Mouse (Mus musculus) frontal cortex, adult (tissue): ENCODE measurements around the gene Tecpr1.

Experiments used
- ATAC-seq: cut with Nextera tagmentation; 2 replicates; pipeline ENCODE4 v1.9.2; 2017; ENCODE audit warnings: mild to moderate bottlenecking, moderate library complexity, mixed read lengths; ENCODE audit not compliant: low TSS enrichment

Gene Tecpr1

DNA sequence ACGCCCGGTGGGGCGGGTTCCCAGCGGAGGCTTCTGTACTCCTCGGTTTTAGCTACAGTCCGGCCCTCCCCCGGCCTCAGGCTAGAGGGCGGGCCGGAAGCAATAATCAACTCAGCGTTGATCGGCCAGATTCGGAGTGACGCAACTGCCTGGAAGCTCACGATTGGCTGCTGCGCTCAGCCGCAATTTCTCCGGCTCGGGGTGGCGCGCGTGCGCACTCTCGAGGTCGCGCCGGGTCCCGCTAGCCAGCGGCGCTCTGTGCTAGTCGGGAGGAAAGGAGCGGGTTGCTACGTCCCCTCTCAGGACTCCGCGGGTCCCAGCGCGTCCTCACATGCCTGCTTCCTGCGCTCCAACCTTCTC lies at the start of gene Tecpr1:
Gene Tecpr1 (minus strand): TSS at position 113 of the 360 bp plus-strand sequence.
- peak; percentile 96 for ATAC-seq

DNA sequence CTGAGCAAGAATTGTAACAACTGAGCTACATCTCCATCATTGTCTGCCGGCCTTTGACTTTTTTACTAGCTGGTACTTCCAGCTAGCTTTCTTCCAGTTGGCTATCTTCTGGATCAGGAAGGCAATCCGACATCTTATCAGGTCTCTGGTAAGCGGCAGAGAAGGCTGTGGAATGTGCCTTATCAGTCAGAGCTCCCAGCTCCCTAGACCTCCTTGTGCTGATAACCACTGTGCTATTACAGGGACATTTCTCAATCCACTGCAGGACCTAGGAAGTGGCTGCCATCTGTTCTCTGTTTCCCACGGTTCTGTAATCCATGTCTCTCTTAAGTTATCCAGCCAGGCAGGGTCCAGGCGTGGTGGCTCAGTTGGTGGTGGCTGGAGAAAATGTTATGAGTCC lies 48.4 kb upstream of the Tecpr1 start:
- ATAC-seq, result no peak

DNA sequence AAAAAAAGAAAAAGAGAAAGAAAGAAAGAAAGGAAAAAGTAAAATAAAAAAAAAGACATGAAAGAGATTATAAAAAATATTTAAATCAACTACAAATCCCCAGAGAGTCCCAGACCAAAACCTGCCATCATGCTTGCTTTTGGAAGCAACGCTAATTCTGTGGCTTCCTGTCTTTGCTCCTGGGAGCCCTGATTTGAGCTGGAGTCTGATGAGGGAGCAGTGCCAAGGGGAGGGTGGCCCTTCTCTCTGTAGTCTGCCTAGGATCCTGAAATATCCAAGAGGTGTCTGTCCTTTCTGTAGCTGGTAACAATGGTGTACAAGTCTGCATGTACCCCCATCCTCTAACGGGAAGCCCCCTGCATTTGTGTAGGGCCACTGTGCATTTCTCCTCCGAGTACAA lies 47.7 kb upstream of the Tecpr1 start:
- no peak for ATAC-seq

DNA sequence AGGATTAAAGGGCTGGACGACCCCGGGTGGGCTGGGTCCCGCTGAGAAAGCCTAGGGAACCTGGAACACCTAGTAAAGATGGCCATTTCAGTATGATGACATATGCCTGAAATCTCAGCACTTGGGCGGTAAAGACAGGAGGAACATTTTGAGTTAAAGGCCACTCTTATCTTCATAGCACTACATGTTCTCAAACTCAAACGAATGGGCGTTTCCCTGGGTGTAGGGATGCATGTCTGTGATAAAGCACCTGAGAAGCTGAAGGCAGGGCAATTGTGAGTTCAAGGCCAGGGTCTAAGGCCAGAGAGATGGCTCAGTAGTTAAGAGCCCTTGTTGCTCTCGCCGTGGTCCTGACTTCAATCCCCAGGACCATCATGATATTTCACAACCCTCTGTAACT lies 47.0 kb upstream of the Tecpr1 start:
- ATAC-seq, result no peak

DNA sequence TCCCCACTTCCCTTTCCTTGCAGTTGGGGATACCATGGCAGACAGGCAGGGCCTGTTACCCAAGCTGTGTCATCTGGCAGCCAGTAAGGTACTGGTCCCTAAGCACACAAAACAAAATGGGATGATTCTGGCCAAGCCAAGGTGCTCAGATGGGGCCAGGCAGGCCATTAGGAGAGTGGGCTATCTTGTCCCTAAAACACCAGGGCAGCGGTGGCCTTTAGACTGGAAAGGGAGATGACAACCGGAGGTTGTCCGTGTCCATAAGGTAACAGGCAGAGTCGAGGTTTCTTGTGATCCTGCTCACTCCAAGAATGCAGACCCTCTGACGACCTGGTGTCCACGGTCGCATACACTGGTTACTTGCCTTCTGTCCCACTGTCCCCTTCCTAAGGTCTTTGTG lies 46.5 kb upstream of the Tecpr1 start:
- ATAC-seq, result no peak

DNA sequence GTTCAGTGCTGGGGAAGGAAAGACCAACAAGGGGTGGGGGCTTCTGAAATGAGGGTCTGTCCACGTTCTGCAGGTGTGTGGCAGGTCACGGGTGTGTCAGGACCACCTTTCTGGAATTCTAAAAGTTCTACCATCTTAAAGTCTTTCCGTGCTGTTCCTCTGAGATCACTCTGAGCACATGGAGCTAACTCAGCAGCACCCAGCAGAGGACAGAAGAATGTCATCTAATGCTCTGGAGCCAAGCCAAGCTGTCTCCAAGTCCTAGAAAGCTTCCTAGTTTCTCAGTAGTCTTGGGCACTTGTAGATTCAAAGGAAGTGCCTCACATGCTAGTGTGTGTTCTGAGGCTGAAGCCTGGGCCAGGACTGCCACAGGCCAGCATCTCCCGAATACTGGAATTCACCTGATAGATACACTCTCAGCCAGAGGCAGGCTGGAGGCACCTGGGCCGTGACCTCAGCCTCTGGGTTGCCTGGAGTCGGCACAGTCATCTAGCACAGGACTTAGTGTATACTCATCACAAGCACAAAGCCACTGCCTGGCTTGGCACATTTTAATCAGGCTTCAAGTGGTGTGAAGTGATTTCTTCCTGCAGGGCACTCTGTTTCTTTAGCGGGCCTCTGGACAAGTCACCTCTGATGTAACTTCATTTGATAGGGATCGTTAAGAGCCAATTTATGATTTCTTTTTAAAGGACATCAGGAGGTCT lies 44.3 kb upstream of the Tecpr1 start:
- no peak for ATAC-seq

DNA sequence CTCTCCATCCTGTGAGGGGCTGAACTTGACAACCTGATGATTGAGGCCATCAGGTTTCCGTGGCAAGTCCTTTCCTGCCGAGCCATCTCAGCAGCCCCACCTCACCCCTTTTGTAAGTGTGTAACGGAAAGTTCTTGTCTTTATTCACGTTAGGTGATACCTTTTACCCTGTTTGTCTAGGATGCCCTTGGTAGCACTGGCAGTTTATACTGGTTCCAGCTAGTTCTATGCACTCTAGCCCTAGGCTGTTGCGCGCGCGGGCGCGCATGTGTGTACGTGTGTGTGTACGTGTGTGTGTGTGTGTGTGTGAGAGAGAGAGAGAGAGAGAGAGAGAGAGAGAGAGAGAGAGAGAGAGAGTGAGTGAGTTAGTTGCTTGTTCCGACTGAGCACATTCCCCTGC lies 40.1 kb upstream of the Tecpr1 start:
- no peak for ATAC-seq

DNA sequence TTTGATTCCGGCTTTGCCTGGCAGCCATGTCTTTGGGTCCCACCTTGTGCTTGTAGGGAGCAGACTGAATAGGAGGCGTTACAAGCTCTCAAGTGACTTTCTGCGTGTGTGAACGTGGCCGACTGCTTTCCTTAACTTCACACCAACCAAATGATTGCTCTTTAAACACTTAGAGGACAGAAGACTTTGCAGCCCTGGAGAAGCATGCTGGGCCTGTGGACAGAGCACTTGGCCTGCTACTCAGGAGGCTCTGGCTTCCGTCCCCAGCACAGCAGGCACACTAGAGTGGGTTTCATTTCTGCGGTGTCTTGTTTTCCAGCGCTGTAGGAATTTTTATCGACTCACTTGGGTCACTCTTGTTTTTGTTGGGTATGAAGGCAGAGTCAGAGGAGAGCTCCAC lies 39.7 kb upstream of the Tecpr1 start:
- ATAC-seq, result no peak

DNA sequence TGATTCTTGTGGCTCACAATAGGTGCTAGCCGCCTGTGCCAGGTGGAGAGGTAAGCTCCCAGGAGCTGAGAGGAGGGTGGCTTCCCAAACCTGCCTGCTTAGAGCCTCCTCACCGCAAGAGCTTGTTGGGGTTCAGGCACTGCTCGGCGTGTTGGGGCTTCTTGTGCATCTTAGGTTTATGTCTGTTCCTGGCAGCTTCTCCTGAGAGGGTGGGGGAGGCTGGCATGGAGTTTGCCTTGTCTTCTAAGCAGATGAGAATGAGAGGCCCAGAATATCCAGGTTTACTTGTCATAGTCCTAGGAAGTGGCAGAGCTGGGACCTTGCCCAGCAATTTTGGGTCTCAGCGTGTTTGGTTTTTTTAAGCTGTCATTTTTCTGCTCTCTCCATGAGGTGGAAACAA lies 38.4 kb upstream of the Tecpr1 start:
- peak; percentile 79 for ATAC-seq

DNA sequence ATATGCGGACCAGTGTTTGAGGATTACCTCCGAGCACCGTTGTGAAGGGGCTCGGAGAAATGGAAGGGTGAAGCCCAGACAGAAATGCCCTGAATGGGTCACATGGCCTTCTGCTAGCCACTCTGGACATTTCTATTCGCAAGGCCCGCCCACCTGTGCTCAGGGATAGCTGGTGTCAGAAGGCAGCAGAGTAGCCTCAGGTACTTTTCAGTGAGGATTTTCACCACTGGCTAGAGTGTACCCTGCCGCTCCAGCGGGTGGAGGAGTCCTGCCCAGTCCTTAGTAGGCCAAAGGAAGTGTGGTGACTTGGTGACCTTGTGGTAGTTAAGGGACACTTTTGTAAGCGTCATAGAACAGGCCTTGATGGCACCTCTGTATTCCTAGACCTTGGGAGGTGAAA lies 37.9 kb upstream of the Tecpr1 start:
- no peak for ATAC-seq

DNA sequence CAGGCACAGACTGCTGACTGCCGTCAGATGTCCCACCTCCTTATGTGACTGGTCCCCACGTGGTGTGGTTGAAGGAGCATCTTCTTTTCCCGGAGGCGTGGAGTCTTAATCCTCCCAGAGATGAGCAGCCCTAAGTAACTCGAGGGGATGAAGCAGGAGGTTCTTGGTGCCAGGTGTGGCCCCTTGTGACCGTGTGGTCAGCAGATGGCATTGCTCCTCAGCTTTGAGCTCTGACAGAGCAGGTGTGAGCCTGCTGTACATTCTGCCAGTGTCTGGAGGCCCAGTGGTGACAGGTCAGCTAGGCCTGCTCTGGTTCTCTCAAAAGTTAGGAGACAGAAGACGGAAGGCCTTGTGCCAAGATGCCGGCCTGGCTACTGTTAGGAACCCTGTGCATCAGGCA lies 37.0 kb upstream of the Tecpr1 start:
- ATAC-seq, result no peak

DNA sequence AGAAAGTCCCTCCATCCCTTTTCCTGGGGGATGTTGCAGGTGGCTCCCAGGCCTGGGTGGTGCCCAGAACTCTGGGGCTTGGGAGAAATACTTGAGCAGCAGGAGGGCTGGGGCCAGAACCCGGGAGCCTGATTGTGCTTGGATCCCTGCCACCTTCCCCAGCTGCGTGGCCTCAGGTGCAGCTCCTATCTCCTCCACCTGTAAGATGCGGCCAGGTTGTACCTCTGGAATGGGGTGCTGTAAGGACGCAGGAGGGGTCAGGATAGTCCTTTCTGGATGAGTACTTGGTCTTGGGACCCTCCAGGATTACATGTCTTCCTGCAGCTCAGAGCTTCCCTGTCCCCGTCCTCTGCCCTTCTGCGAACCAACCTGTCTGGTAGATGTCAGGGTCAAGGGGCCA lies 35.8 kb upstream of the Tecpr1 start:
- no peak for ATAC-seq

DNA sequence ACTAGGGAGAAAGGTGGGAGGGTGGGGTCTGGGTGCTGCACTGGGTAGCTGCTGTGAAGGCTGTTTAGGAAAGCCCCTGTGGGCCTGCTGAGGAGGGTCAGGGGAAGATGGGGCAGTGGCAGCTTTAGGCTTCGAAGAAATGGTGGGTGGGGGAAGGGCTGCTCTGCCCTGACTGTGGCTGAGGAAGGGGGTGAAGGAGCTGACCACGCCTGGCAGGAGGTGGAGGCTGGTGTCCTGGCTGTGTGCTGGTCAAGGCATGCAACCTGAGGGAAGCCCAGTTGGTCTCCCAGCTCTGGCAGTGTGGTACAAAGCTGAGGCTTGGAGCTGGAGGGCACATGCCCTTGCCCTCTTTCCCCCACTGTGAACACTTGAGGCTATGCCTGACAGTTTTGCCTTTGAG lies 35.3 kb upstream of the Tecpr1 start:
- no peak for ATAC-seq

DNA sequence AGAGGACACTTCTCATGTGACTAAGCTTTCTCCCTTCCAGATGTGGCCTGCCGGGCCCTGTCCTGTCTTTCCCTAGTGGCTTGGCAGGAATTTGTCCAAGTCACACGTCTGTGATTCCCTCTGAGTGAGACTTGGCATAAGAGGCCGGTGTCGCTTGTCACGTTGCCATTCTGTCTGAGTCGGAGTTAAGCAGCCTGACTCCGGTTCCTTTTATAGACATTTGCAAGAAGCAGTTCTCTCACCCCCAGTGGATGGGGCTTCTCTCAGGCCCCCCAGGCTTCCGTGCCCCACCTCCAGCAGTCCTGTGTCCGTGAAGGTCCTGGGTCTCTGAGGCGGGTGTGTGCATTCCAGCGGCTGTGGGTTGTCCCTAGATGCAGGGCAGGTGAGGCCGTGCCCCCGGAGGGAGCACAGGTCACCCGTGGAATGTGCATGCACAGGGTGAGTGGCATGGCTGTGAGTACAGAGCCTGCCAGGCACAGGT lies 34.8 kb upstream of the Tecpr1 start:
- ATAC-seq, result no peak

DNA sequence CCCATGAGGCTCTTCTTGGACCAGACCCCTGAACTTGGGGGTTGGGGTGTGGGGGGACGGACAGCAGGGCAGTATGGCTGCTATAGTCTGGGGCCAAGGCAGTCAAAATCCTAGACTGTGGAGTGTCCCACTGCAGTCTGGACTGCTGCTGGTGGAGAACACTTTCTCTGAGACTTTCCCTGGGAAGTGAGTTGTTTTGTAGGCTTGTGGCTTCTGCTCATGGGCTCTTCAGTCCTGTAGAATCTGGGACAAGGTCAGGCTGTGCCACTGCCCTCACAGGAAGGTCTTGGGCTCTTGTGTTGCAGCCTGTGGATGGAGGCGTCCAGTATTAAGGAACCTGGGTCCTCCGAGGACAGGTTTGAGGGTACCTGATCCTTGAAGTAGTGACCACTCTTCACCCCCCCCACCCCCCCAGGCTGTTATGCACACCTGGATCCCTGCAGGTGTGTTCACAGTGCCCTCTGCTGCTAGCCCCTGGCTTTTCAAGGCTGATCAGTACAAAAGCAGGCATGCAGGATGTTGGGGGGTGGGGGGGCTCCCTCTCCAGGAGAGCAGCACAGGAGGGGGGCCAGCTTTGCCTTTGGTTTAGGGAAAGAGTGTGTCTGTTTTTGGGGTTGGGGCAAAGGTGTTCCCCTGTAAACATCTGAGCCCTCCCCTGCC lies 34.2 kb upstream of the Tecpr1 start:
- no peak for ATAC-seq

DNA sequence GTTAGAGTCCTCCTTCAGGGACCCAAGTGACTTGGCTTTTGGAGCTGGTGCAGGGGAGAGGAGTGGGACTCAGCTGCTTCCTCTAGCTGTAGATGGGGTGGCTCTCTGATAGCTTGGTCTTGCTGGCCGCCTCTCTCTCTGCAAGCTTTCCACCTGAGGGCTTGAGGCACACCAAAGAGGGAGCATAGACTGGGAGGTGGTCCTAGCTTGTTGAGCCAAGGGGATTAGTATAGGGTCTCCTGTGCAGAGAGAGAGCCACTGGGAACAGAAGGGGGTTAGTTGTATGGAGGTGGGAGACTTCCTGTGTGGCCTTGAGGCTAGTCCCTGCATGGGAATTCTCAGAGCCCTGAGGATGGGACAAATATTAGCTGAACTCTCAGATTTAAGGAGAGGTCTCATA lies 33.5 kb upstream of the Tecpr1 start:
- no peak for ATAC-seq

DNA sequence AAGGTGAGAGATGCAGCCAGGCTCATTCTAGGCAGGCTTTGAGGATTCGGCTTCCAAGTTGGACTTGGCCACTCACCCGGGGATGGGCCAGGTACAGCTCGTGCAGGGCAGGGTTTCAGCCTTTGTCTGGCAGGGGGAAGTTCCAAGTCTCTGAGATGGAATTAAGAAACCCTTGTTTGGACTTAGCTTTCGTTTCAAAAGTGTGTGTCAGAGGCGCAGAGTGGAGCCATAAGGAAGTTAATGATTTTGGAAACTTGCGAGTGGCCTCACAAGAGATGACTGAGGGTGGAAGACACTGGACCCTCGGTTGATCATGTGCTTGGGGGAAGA lies 33.1 kb upstream of the Tecpr1 start:
- ATAC-seq, result no peak

DNA sequence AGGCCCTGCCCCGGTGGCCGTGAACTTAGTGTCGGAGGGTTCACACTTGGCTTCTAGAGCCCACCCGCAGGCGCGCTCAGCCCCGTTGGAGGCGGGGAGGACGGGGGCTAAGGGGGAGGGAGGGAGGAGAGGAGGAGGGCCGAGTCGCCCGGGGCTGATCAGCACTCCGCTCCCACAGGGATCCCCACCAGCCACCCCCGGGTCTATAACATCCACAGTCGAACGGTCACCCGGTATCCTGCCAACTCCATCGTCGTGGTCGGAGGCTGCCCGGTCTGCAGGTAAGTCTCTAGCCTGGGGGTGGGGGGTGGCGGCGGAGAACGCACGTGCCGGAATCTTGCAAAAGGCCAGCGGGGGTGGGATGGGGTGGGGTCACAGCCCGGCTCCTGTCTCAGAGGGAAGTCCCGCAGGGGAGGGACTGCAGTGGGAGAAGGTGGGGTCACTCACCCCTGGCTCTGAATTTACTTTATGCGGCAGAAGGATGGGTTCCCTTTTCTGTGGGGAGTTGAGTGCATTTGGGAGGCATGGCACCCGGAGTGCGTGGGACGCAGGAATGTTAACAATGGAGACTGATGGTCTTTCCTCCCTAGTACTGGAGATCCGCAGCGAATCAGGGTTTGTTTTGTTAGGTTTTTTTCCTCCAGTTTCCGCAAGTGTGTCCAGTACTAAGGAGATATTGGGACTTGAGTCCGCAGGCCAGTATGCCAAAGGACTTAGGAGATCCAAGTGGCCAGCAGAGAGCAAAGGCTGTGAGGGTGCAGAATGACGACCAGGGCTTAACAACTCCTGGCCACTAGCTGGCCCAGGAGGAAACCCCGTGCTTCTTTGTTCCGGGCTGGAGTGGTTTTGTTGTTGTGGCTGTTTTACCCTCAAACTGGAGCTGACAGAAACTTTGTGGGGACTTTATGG lies 32.5 kb upstream of the Tecpr1 start:
- ATAC-seq, result no peak

DNA sequence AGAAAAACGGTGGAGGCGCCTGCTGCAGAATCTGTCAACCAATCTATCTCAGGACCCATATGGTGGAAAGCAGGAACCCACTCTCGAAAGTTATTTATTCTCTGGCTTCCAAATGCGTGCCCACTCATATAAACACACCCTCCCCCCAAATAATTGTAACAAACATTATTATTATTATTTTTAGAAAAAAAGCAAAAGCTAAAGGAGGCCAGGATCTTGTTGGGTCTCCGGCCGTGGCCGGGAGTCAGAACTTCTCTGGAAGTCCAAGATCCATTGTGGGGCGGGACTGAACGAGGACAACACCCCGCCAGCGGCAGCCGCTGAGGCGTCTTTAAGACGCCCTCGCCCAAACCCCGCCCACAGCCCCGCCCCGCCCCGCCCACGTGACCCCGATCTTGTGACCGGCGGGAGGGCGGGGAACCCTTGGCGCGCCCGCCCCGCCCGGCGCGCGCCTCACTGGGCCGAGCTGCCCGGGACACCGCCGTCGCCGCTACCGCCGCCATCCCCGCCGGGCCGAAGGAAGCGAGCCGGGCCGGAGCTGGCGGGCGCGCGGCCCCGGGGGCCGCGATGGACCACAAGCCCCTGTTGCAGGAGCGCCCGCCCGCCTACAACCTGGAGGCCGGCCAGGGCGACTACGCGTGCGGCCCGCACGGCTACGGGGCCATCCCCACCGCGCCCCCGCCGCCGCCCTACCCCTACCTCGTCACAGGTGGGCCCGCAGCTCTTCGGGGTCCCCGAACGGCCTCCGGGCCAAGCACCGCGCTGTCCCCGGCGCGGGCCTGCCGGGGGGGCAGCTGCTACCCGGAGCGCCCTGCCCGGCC lies 31.6 kb upstream of the Tecpr1 start:
- peak; percentile 35 for ATAC-seq

DNA sequence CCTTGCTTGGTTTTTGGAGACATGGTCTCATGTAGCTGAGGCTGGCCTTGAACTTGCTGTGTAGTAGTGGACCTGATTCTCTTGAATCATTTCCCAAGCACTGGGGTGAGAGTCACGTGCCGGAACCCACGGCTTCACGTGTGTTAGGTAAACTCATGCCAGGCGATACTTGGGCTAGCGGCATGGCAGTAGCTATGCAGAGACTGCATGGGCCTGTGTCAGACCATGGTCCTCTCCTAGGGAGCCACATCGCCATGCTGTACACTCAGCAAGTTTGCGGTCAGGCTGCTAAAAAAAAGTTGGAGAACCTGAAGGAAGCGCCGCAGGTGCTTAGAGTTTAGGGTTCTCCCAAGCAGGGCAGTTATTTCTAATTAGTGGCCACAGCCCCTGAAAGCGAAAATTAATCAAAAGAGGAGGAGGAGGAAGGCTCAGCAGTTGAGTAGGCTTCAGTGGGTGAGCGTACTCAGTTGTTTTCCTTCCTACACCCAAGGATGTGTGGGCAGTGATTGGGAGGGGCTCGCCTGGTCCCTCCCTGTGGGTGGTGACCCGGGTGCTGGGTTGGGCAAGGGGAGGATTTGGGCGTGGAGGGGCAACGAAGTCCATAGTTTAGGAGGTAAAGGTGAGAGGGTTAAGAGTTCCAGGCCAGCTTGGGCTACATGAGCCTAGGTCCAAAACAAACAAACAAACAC lies 30.9 kb upstream of the Tecpr1 start:
- ATAC-seq, result no peak

DNA sequence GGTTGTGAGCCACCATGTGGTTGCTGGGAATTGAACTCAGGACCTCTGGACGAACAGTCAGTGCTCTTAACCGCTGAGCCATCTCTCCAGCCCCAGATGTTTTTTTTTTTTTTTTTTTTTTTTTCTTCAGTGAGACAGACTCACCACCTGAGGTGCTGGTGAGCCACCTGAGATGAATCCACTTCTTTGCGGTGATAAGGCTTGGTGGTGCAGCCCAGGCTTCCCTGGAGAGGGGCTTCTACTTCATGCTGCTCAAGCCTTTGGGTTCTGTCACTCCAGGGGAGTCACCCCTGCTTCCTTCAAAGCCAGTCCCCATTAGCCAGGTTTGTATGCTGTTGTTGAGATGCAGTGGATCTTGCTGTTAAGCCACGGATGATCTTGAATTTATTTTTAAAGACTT lies 29.8 kb upstream of the Tecpr1 start:
- no peak for ATAC-seq
